Mouse (Mus musculus): ENCODE measurements around the gene Foxa2.

The Foxa2 gene

GRCm38 (mm10) chr2:148046799-148047165 is at the start of gene Foxa2:
Gene Foxa2, minus strand, starts transcription at chr2:148046969.
- no peak for DNase-seq (ENCODE audit: low read depth, low spot score)

- no peak for DNase-seq (ENCODE audit: low read depth, low spot score)
These were observed 45.3 kb upstream of the Foxa2 start for GRCm38 (mm10) chr2:148092089-148092488.

- DNase-seq (ENCODE audit: low read depth, low spot score): no peak
These were observed 44.9 kb upstream of the Foxa2 start for GRCm38 (mm10) chr2:148091657-148092056.

DNA sequence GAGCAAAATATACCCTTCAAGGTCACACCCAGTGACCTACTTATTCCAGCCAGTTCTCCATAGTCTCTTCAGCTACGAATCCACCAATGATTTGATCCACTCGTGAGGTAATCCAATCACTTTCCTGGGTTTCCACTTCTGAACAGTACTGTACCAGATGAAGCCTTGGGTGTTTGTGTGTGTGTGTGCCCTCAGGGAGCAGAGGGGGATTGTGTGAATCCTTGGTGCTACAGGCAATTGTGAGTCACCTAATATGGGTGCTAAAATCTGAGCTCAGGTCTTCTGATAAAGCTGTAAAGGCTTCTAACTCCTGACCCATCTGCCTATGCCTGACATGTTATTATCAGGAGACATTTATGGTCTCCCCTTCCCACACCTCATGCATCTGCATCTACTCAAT is 43.3 kb upstream of the Foxa2 start:
- no peak for DNase-seq (ENCODE audit: low read depth, low spot score)

DNA sequence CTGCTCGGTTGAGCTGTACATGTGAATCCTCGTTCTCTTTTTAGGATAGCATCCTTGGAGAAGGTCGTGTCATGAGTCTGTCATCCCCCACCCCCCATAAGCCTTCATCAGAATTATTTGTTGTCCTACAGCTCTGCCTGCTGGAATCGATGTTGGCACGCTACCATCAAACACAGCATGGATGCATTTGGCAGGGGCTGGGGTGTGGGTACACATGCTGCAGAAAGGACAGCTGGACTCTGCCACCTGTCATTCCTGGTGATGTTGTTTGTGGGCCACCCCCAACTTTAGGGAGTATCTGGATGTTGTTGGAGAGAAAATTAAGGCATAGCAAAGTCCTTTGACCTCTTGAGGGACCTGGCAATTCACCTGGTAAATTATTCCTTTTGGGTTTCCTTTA is 38.8 kb upstream of the Foxa2 start:
- DNase-seq (ENCODE audit: low read depth, low spot score): no peak

DNA sequence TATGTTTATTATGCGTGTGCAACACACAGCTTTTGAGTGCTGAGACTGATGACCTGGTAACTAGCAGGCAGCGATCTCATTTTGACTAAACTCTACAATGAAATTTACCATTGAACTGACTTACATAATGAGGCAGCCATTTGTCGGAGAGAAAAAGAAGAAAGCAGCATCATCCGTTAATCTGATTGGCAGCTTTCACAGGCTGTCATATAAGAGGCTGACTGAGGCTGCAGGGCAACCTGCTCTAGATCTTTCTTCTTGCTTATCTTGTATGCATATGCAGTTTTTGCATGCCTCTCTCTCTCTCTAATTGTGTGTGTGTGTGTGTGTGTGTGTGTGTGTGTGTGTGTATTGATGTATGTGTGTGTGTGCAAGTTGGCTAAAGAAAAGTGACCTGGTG is 38.4 kb upstream of the Foxa2 start:
- DNase-seq (ENCODE audit: low read depth, low spot score): no peak

DNA sequence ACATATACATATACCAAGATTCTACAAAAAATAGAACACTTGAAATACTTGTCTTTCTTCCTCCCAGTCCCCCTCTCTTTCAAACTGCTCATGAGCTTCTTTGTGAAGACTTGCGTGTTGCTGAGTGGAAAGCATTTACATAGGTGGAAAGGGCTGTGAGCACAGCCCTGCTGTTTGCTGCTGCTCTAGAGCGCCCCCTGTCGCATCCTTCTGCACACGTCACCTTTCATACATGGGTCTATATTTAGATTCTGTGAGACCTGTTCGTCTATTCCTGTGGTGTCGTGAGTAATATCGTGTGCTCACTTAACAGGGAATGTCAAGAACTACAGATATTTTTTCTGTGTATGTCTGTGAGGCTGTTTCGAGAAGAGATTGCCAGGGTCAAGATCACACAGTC is 35.5 kb upstream of the Foxa2 start:
- no peak for DNase-seq (ENCODE audit: low read depth, low spot score)

DNA sequence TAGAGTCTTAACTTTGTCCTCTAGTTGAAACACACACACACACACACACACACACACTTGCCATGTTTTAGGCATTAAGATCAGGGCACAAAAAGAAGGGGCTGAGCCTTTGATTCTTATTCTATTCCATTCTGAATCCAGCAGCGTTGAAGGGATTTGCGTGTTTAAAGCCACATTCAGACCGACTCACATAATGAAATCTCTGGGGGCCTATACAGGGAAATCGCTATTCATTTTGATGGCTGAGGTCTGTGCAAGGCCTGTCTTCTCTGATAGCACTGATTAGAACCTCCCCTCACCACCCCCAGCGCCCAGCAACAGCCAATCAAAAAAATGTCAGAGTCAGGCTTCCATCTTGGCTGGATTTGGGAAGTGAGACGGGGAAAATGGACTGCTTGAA is 13.9 kb upstream of the Foxa2 start:
- DNase-seq (ENCODE audit: low read depth, low spot score): no peak

GRCm38 (mm10) chr2:148053411-148053810 is 6.6 kb upstream of the Foxa2 start:
- DNase-seq (ENCODE audit: low read depth, low spot score): no peak

GRCm38 (mm10) chr2:148048484-148049129 is 1.8 kb upstream of the Foxa2 start:
- no peak for DNase-seq (ENCODE audit: low read depth, low spot score)

DNA sequence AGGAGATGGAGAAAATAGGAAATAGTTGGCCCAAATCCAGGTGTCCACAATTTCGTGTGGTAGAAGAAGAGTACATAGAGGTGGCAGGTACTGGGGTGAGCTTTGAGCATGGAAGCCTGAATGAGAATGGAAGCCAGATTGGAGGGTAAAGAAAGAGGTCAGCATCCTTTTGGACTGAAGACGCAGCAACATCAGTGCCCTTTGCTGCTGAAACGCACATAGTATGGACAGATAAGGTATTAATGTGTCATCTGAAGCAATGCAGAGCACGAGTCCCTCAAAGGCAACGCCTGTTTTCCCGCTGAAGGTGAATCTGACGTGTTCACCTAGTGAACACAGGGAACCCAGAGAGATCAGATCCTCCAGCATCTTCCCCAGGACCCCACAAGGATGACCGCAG is 842 bp upstream of the Foxa2 start:
- DNase-seq (ENCODE audit: low read depth, low spot score): no peak

GRCm38 (mm10) chr2:148045937-148046798 is 601 bp downstream of the Foxa2 start:
- DNase-seq (ENCODE audit: low read depth, low spot score): no peak

DNA sequence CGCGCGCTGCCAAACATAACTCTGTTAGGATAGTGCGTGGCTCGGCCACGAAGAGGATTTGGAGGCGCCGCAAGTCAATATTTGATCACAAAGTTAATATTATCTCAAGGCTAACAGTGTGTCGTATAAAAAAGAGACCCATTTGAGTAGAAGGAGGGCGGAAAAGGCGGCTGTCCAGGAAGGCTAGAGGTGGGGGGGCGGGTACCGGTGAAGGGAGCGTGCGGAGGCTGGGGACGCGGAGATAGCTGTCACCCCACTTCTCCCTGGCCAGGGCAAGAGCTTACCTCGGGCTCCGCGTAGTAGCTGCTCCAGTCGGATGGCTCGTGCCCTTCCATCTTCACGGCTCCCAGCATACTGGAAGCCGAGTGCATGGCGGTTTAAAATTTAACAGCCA is 1.2 kb downstream of the Foxa2 start:
- DNase-seq (ENCODE audit: low read depth, low spot score): no peak

DNA sequence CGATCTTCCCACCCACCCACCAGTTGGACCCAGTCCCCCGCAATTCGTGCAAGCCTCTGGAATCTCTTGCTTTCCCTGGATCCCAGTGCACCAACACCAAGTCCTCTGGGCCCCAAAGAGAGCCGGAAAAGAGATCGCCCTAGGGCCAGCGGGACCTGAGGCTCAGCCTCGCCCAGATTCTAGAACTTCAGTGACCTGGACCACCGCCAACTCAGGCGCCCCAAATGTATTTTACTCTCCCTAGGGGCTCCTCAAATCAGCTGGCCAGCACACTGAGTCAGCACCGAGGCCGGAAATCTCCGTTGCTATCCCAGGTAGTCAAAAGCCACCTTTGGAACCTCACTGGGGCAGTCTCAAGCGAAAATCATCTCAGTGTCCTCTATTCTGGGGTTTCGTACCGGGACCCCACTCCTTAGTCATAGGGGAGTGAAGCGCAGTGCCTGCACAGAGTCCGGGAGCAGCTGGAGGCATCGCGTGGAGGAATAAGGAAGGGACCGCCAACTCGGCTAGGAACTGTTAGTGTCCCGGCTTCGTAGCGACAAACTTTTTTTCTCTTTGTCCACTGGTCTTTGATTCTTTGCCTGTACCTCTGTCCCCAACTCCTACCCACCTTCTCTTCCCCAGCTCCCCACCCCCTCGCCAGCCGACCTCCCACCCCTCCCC is 1.8 kb downstream of the Foxa2 start:
- DNase-seq (ENCODE audit: low read depth, low spot score): no peak

- DNase-seq (ENCODE audit: low read depth, low spot score): no peak
These were observed 2.5 kb downstream of the Foxa2 start for GRCm38 (mm10) chr2:148043976-148044876.

- DNase-seq (ENCODE audit: low read depth, low spot score): no peak
These were observed 3.3 kb downstream of the Foxa2 start for GRCm38 (mm10) chr2:148043271-148043975.

- no peak for DNase-seq (ENCODE audit: low read depth, low spot score)
These were observed 4.6 kb downstream of the Foxa2 start for GRCm38 (mm10) chr2:148042126-148042640.

GRCm38 (mm10) chr2:148041381-148041780 is 5.4 kb downstream of the Foxa2 start:
- no peak for DNase-seq (ENCODE audit: low read depth, low spot score)

DNA sequence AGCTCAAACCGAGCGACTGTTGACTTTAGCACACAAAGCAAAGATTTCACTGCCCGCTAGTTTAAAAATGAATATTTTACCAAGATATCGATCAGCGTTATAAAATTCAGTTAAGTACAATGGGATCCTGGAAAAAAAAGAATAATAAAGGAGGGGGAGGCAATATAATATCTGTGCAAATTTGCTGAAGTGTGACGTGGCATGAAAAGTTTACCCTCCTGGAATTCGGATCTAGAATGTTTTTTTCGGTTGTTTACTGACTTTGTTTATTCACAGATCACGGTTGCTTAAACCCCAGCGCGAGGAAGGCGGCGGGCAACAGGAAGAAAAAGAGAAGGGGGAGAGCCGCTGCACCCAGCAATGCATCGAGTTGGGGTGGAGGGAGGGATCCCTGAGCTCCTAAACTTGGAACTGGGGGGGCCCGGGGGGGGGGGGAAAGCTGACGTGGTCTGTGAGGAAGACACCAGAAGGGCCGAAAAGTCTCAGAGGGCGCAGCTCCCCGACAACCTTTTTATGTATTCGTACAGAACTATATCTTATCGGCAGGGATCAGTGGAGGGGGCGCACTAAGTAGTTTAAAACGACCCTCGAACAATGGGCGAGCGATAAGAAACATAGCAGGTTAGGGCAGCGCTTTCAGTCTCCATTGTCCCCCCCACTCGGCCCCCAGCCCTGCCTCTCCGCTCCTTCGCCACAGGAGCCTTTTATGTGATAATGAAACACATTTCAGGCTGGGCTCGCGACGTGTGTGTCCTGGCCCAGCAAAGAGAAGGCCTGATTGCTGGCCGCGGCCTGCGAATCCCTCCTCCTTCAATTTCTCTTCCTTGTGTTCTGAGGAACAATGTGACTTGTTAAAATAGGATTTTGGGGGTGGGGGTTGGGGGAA is 6.3 kb downstream of the Foxa2 start:
- DNase-seq (ENCODE audit: low read depth, low spot score): no peak
